Mouse (Mus musculus): ENCODE data around the gene Fdps. TPM values are rescaled to one million over a fixed set of nuclear protein-coding genes. Genes with fewer than 3 reads are reported as not detected.

Fdps gene
- polyA plus RNA-seq, 1 experiment = 58.1 TPM

GRCm38 (mm10) chr3:89077383-89077782, 24.4 kb downstream of the Fdps start:
- Histone ChIP-seq H3K4me3 (ENCODE audit: control insufficient read depth, insufficient read depth, low read length) (no peak overlapping the region), H3K27ac (ENCODE audit: control insufficient read depth, insufficient read depth, low read length) (no peak overlapping the region), H3K36me3 (ENCODE audit: control insufficient read depth, insufficient read depth, low read length) (peaks cover 62% of the 10 kb centered on the region), H3K27me3 (ENCODE audit: control insufficient read depth, insufficient read depth, low read length) (no peaks in the 10 kb centered on the region), H3K4me1 (replicated peaks; ENCODE audit: control insufficient read depth, insufficient read depth, low read length) (no peaks in the 10 kb centered on the region)
- DNase-seq = no peak
- WGBS = 95% methylated on average over 9 of the region's 9 CpGs
- no peak for TF ChIP-seq CTCF (IDR thresholded peaks at IDR 0.05; ENCODE audit: borderline replicate concordance, control insufficient read depth, extremely low read depth, insufficient read depth, low read length, poor library complexity)
- no peak for TF ChIP-seq POLR2A (IDR thresholded peaks at IDR 0.05; ENCODE audit: control insufficient read depth, extremely low read depth, insufficient read depth, low read length, poor library complexity)

- Histone ChIP-seq H3K27ac (ENCODE audit: control insufficient read depth, insufficient read depth, low read length) (no peak overlapping the region), H3K4me3 (ENCODE audit: control insufficient read depth, insufficient read depth, low read length) (no peak overlapping the region), H3K27me3 (ENCODE audit: control insufficient read depth, insufficient read depth, low read length) (no peaks in the 10 kb centered on the region), H3K36me3 (ENCODE audit: control insufficient read depth, insufficient read depth, low read length) (peaks cover 94% of the 10 kb centered on the region), H3K4me1 (replicated peaks; ENCODE audit: control insufficient read depth, insufficient read depth, low read length) (no peaks in the 10 kb centered on the region)
- no peak for DNase-seq
- TF ChIP-seq CTCF (IDR thresholded peaks at IDR 0.05; ENCODE audit: borderline replicate concordance, control insufficient read depth, extremely low read depth, insufficient read depth, low read length, poor library complexity) (no peak), POLR2A (IDR thresholded peaks at IDR 0.05; ENCODE audit: control insufficient read depth, extremely low read depth, insufficient read depth, low read length, poor library complexity) (no peak)
These were observed 34.5 kb downstream of the Fdps start for GRCm38 (mm10) chr3:89067265-89067664.

GRCm38 (mm10) chr3:89061696-89062095, 40.1 kb downstream of the Fdps start:
- WGBS = 90% methylated on average over 3 of the region's 3 CpGs

GRCm38 (mm10) chr3:89058783-89059182, 43.0 kb downstream of the Fdps start:
- 92% methylated on average over 3 of the region's 3 CpGs for WGBS
- H3K36me3 ChIP-seq (ENCODE audit: control insufficient read depth, insufficient read depth, low read length) = peaks cover 86% of the 10 kb centered on the region
- TF ChIP-seq POLR2A (IDR thresholded peaks at IDR 0.05; ENCODE audit: control insufficient read depth, extremely low read depth, insufficient read depth, low read length, poor library complexity) (no peak), CTCF (IDR thresholded peaks at IDR 0.05; ENCODE audit: borderline replicate concordance, control insufficient read depth, extremely low read depth, insufficient read depth, low read length, poor library complexity) (no peak)

More at GRCm38 (mm10) chr3:89061696-89062095, 40.1 kb downstream of the Fdps start:
- Histone ChIP-seq H3K4me3 (ENCODE audit: control insufficient read depth, insufficient read depth, low read length) (no peak overlapping the region), H3K4me1 (replicated peaks; ENCODE audit: control insufficient read depth, insufficient read depth, low read length) (no peaks in the 10 kb centered on the region), H3K36me3 (ENCODE audit: control insufficient read depth, insufficient read depth, low read length) (peaks cover 86% of the 10 kb centered on the region), H3K27me3 (ENCODE audit: control insufficient read depth, insufficient read depth, low read length) (no peaks in the 10 kb centered on the region), H3K27ac (ENCODE audit: control insufficient read depth, insufficient read depth, low read length) (no peak overlapping the region)
- DNase-seq = no peak
- no peak for TF ChIP-seq CTCF (IDR thresholded peaks at IDR 0.05; ENCODE audit: borderline replicate concordance, control insufficient read depth, extremely low read depth, insufficient read depth, low read length, poor library complexity)
- TF ChIP-seq POLR2A (IDR thresholded peaks at IDR 0.05; ENCODE audit: control insufficient read depth, extremely low read depth, insufficient read depth, low read length, poor library complexity) = no peak

DNA sequence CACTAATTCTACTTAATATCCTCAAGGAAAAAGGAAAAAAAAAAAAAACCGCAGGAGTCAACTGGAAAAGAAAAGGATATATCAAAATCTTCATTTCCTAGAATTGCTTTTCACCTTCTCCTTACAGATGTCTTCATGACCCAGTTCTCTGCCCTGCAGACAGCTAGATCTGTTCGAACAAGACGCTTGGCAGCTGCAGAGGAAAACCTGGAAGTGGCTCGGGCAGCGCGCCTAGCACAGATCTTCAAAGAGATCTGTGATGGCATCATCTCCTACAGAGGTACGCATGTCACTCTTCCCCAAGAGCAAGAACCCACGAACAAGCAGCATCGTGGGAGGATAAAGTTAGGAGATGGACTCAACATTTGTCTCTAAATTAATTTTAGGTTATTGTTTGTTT, 43.4 kb downstream of the Fdps start:
- TF ChIP-seq POLR2A (IDR thresholded peaks at IDR 0.05; ENCODE audit: control insufficient read depth, extremely low read depth, insufficient read depth, low read length, poor library complexity) = no peak
- no peak for TF ChIP-seq CTCF (IDR thresholded peaks at IDR 0.05; ENCODE audit: borderline replicate concordance, control insufficient read depth, extremely low read depth, insufficient read depth, low read length, poor library complexity)
- no peak overlapping the region for H3K27ac ChIP-seq (ENCODE audit: control insufficient read depth, insufficient read depth, low read length)
- DNase-seq = no peak
- H3K4me3 ChIP-seq (ENCODE audit: control insufficient read depth, insufficient read depth, low read length) = no peak overlapping the region
- H3K36me3 ChIP-seq (ENCODE audit: control insufficient read depth, insufficient read depth, low read length) = peaks cover 86% of the 10 kb centered on the region
- WGBS = 96% methylated on average over 9 of the region's 9 CpGs
- H3K27me3 ChIP-seq (ENCODE audit: control insufficient read depth, insufficient read depth, low read length) = no peaks in the 10 kb centered on the region
- H3K4me1 ChIP-seq (replicated peaks; ENCODE audit: control insufficient read depth, insufficient read depth, low read length) = no peaks in the 10 kb centered on the region

More at GRCm38 (mm10) chr3:89058783-89059182, 43.0 kb downstream of the Fdps start:
- H3K4me3 ChIP-seq (ENCODE audit: control insufficient read depth, insufficient read depth, low read length) = no peak overlapping the region
- H3K27me3 ChIP-seq (ENCODE audit: control insufficient read depth, insufficient read depth, low read length) = no peaks in the 10 kb centered on the region
- DNase-seq = peak; percentile 54
- no peaks in the 10 kb centered on the region for H3K4me1 ChIP-seq (replicated peaks; ENCODE audit: control insufficient read depth, insufficient read depth, low read length)
- H3K27ac ChIP-seq (ENCODE audit: control insufficient read depth, insufficient read depth, low read length) = no peak overlapping the region

Other genes starting within 250 kb of the Fdps start
- 36.5 and 40.7 TPM in 2 replicates for gene Msto1, start 188.0 kb downstream of the Fdps start, polyA plus RNA-seq (2012; rRNA removed)
- gene Ash1l, start 151.3 kb downstream of the Fdps start, polyA plus RNA-seq (2012; rRNA removed) = 12.3 and 12.8 TPM in 2 replicates
- gene Dap3, start 150.8 kb downstream of the Fdps start, polyA plus RNA-seq (2012; rRNA removed) = 81.2 and 91.7 TPM in 2 replicates
- gene Rusc1, start 8.6 kb downstream of the Fdps start, polyA plus RNA-seq (2012; rRNA removed) = 45.8 and 50.9 TPM in 2 replicates
- gene Gm43738, start 860 bp downstream of the Fdps start, polyA plus RNA-seq (2012; rRNA removed) = not detected in 2 replicates
- gene Pklr, start 34.2 kb upstream of the Fdps start, polyA plus RNA-seq (2012; rRNA removed) = 2.2 and 2.7 TPM in 2 replicates
- 15.9 and 18.1 TPM in 2 replicates for gene Hcn3, start 58.2 kb upstream of the Fdps start, polyA plus RNA-seq (2012; rRNA removed)
- 117 and 126 TPM in 2 replicates for gene Clk2, start 62.8 kb upstream of the Fdps start, polyA plus RNA-seq (2012; rRNA removed)
- gene Scamp3, start 75.5 kb upstream of the Fdps start, polyA plus RNA-seq (2012; rRNA removed) = 240 and 251 TPM in 2 replicates
- gene Fam189b, start 81.2 kb upstream of the Fdps start, polyA plus RNA-seq (2012; rRNA removed) = 250 and 278 TPM in 2 replicates
- 98.8 and 117 TPM in 2 replicates for gene Gba, start 101.0 kb upstream of the Fdps start, polyA plus RNA-seq (2012; rRNA removed)
- gene Thbs3, start 113.2 kb upstream of the Fdps start, polyA plus RNA-seq (2012; rRNA removed) = 7.2 and 10.9 TPM in 2 replicates
- gene Mtx1, start 125.1 kb upstream of the Fdps start, polyA plus RNA-seq (2012; rRNA removed) = 209 and 224 TPM in 2 replicates
- 14.1 and 14.4 TPM in 2 replicates for gene Muc1, start 127.1 kb upstream of the Fdps start, polyA plus RNA-seq (2012; rRNA removed)
- 171 and 183 TPM in 2 replicates for gene Krtcap2, start 144.0 kb upstream of the Fdps start, polyA plus RNA-seq (2012; rRNA removed)
- 12.1 and 13.0 TPM in 2 replicates for gene Trim46, start 144.3 kb upstream of the Fdps start, polyA plus RNA-seq (2012; rRNA removed)
- 477 and 588 TPM in 2 replicates for gene Dpm3, start 157.4 kb upstream of the Fdps start, polyA plus RNA-seq (2012; rRNA removed)
- 196 and 251 TPM in 2 replicates for gene Slc50a1, start 168.6 kb upstream of the Fdps start, polyA plus RNA-seq (2012; rRNA removed)
- 6.3 and 9.7 TPM in 2 replicates for gene Efna1, start 179.2 kb upstream of the Fdps start, polyA plus RNA-seq (2012; rRNA removed)
- gene Efna3, start 221.0 kb upstream of the Fdps start, polyA plus RNA-seq (2012; rRNA removed) = 3.7 and 4.2 TPM in 2 replicates
- 12.5 TPM in 2 replicates for gene Efna4, start 236.1 kb upstream of the Fdps start, polyA plus RNA-seq (2012; rRNA removed)
- 38.7 and 49.6 TPM in 2 replicates for gene Adam15, start 248.0 kb upstream of the Fdps start, polyA plus RNA-seq (2012; rRNA removed)

All from thymus, adult 2 months (tissue).